Mouse (Mus musculus): ENCODE results near the gene Timm10. TPM values are rescaled to one million over a fixed set of nuclear protein-coding genes. Genes with fewer than 3 reads are reported as not detected.
"Not testable (repeated sequence)": the region's sequence is repeated elsewhere in the genome, so short reads cannot be mapped to it uniquely, and the experiment has no call there.

Timm10 gene
- 10 to 100 TPM; 46.9 to 57.8 TPM for total RNA-seq (2021)
- long read RNA-seq, experiment 1, transcript Timm10-201 (3 exons, 690 nt) = major isoform, 21 of 21 reads
- long read RNA-seq, experiment 1, partial matches to known transcripts = 0 of 21 reads
- long read RNA-seq, experiment 1, other reads (novel, unspliced or antisense) = 0 of 21 reads
- long read RNA-seq, experiment 2, transcript Timm10-201 (3 exons, 690 nt) = major isoform, 24 of 25 reads
- long read RNA-seq, experiment 2, partial matches to known transcripts = 0 of 25 reads
- long read RNA-seq, experiment 2, other reads (novel, unspliced or antisense) = 1 of 25 reads

- peak; percentile 79 to 89 for DNase-seq (ENCODE audit: low spot score in 2 of 2)
Measured at GRCm38 (mm10) chr2:84826488-84827282, at the start of gene Timm10. Timm10 (plus strand) TSS chr2:84826997.

GRCm38 (mm10) chr2:84777706-84778105 is 49.1 kb upstream of the Timm10 start:
- no peak for DNase-seq (ENCODE audit: low spot score in 2 of 2)

GRCm38 (mm10) chr2:84779210-84779609 is 47.6 kb upstream of the Timm10 start:
- DNase-seq (ENCODE audit: low spot score in 2 of 2) = no peak

GRCm38 (mm10) chr2:84783315-84783714 is 43.5 kb upstream of the Timm10 start:
- DNase-seq (ENCODE audit: low spot score in 2 of 2) = no peak

GRCm38 (mm10) chr2:84783840-84784566 is 42.8 kb upstream of the Timm10 start:
- no peak for DNase-seq (ENCODE audit: low spot score in 2 of 2)

- no peak for DNase-seq (ENCODE audit: low spot score in 2 of 2)
Measured at GRCm38 (mm10) chr2:84788316-84788715, 38.5 kb upstream of the Timm10 start.

- DNase-seq (ENCODE audit: low spot score in 2 of 2) = no peak
Measured at GRCm38 (mm10) chr2:84790418-84790817, 36.4 kb upstream of the Timm10 start.

GRCm38 (mm10) chr2:84792516-84792915 is 34.3 kb upstream of the Timm10 start:
- DNase-seq (ENCODE audit: low spot score in 2 of 2) = no peak

GRCm38 (mm10) chr2:84793154-84793553 is 33.6 kb upstream of the Timm10 start:
- no peak for DNase-seq (ENCODE audit: low spot score in 2 of 2)

- DNase-seq (ENCODE audit: low spot score in 2 of 2) = no peak
Measured at GRCm38 (mm10) chr2:84793871-84794270, 32.9 kb upstream of the Timm10 start.

- peak; percentile 87 to 88 for DNase-seq (ENCODE audit: low spot score in 2 of 2)
Measured at GRCm38 (mm10) chr2:84797833-84798492, 28.8 kb upstream of the Timm10 start.

GRCm38 (mm10) chr2:84798493-84798921 is 28.3 kb upstream of the Timm10 start, which contains the start of gene Ube2l6:
Ube2l6 (plus strand) TSS chr2:84798828.
- peak; percentile 72 to 83 for DNase-seq (ENCODE audit: low spot score in 2 of 2)

GRCm38 (mm10) chr2:84799041-84799561 is 27.7 kb upstream of the Timm10 start:
- peak; percentile 61 to 71 for DNase-seq (ENCODE audit: low spot score in 2 of 2)

GRCm38 (mm10) chr2:84800304-84800703 is 26.5 kb upstream of the Timm10 start:
- DNase-seq (ENCODE audit: low spot score in 2 of 2) = no peak

GRCm38 (mm10) chr2:84801223-84801622 is 25.6 kb upstream of the Timm10 start:
- DNase-seq (ENCODE audit: low spot score in 2 of 2) = not testable (repeated sequence)

GRCm38 (mm10) chr2:84803963-84804362 is 22.8 kb upstream of the Timm10 start:
- no peak for DNase-seq (ENCODE audit: low spot score in 2 of 2)

GRCm38 (mm10) chr2:84806546-84806945 is 20.3 kb upstream of the Timm10 start:
- DNase-seq (ENCODE audit: low spot score in 2 of 2) = no peak

- DNase-seq (ENCODE audit: low spot score in 2 of 2) = no peak
Measured at GRCm38 (mm10) chr2:84809330-84809729, 17.5 kb upstream of the Timm10 start.

- DNase-seq (ENCODE audit: low spot score in 2 of 2) = no peak
Measured at GRCm38 (mm10) chr2:84810526-84810885, 16.3 kb upstream of the Timm10 start.

- peak; percentile 83 to 85 for DNase-seq (ENCODE audit: low spot score in 2 of 2)
Measured at GRCm38 (mm10) chr2:84810886-84811577, 15.8 kb upstream of the Timm10 start.
